Mouse (Mus musculus): ENCODE data around the gene Pxn.
"Not testable (repeated sequence)": the region's sequence is repeated elsewhere in the genome, so short reads cannot be mapped to it uniquely, and the experiment has no call there.

The Pxn gene

GRCm38 (mm10) chr5:115486726-115487125 is 19.8 kb upstream of the Pxn start:
- no peak for DNase-seq (ENCODE audit: low read depth, low spot score)

- DNase-seq (ENCODE audit: low read depth, low spot score): no peak
Observed at GRCm38 (mm10) chr5:115487353-115487752, 19.1 kb upstream of the Pxn start.

- DNase-seq (ENCODE audit: low read depth, low spot score): no peak
Observed at GRCm38 (mm10) chr5:115487942-115488580, 18.4 kb upstream of the Pxn start.

- DNase-seq (ENCODE audit: low read depth, low spot score): peak; percentile 70
Observed at GRCm38 (mm10) chr5:115488841-115489698, 17.4 kb upstream of the Pxn start.

GRCm38 (mm10) chr5:115489699-115490637 is 16.5 kb upstream of the Pxn start:
- DNase-seq (ENCODE audit: low read depth, low spot score): peak; percentile 91

GRCm38 (mm10) chr5:115490638-115491000 is 15.9 kb upstream of the Pxn start:
- no peak for DNase-seq (ENCODE audit: low read depth, low spot score)

GRCm38 (mm10) chr5:115491076-115491475 is 15.4 kb upstream of the Pxn start:
- no peak for DNase-seq (ENCODE audit: low read depth, low spot score)

GRCm38 (mm10) chr5:115491771-115492322 is 14.6 kb upstream of the Pxn start:
- no peak for DNase-seq (ENCODE audit: low read depth, low spot score)

- no peak for DNase-seq (ENCODE audit: low read depth, low spot score)
Observed at GRCm38 (mm10) chr5:115492711-115493335, 13.7 kb upstream of the Pxn start.

GRCm38 (mm10) chr5:115493441-115493840 is 13.0 kb upstream of the Pxn start:
- no peak for DNase-seq (ENCODE audit: low read depth, low spot score)

- DNase-seq (ENCODE audit: low read depth, low spot score): not testable (repeated sequence)
Observed at GRCm38 (mm10) chr5:115495618-115496017, 10.9 kb upstream of the Pxn start.

- DNase-seq (ENCODE audit: low read depth, low spot score): no peak
Observed at GRCm38 (mm10) chr5:115497033-115497432, 9.4 kb upstream of the Pxn start.

- no peak for DNase-seq (ENCODE audit: low read depth, low spot score)
Observed at GRCm38 (mm10) chr5:115498307-115499240, 7.9 kb upstream of the Pxn start.

GRCm38 (mm10) chr5:115500383-115500935 is 6.0 kb upstream of the Pxn start:
- DNase-seq (ENCODE audit: low read depth, low spot score): no peak

GRCm38 (mm10) chr5:115503035-115503434 is 3.4 kb upstream of the Pxn start:
- no peak for DNase-seq (ENCODE audit: low read depth, low spot score)

- DNase-seq (ENCODE audit: low read depth, low spot score): not testable (repeated sequence)
Observed at GRCm38 (mm10) chr5:115505617-115506016, 859 bp upstream of the Pxn start.

GRCm38 (mm10) chr5:115507267-115507980 is 948 bp downstream of the Pxn start:
- DNase-seq (ENCODE audit: low read depth, low spot score): no peak

- no peak for DNase-seq (ENCODE audit: low read depth, low spot score)
Observed at GRCm38 (mm10) chr5:115507981-115508858, 1.7 kb downstream of the Pxn start.

All from c-Kit-negative CD71-positive TER-119-positive erythroid progenitor cells, embryonic 14.5 days (primary cell).